Mouse (Mus musculus) forebrain, embryonic 16.5 days (tissue): ENCODE data around the gene Usp6nl. TPM values are rescaled to one million over a fixed set of nuclear protein-coding genes. Genes with fewer than 3 reads are reported as not detected.

Experiments
- ATAC-seq: fragments of 200-750 bp; cut with Nextera tagmentation; 2 replicates; pipeline ENCODE4 v1.8.0; 2017; ENCODE audit warnings: mild to moderate bottlenecking, moderate library complexity
- H3K27ac ChIP-seq: fragments of 300-500 bp; sonication (generic); 2 replicates; pipeline ENCODE4 v1.5.1; 2014; ENCODE audit warnings: low read length, control low read depth
- H3K27me3 ChIP-seq: fragments of 300-500 bp; sonication (generic); replicated peaks from 2 replicates; pipeline ENCODE4 v1.6.1; 2014; ENCODE audit warnings: low read length; ENCODE audit not compliant: control insufficient read depth, insufficient read depth
- H3K36me3 ChIP-seq: fragments of 300-500 bp; sonication (generic); 2 replicates; pipeline ENCODE4 v1.6.1; 2014; ENCODE audit not compliant: control insufficient read depth, insufficient read depth
- H3K4me1 ChIP-seq: fragments of 300-500 bp; sonication (generic); replicated peaks from 2 replicates; pipeline ENCODE4 v1.6.1; 2014; ENCODE audit warnings: low read length; ENCODE audit not compliant: control insufficient read depth, insufficient read depth
- H3K4me2 ChIP-seq: fragments of 300-500 bp; sonication (generic); 2 replicates; pipeline ENCODE4 v1.6.1; 2014; ENCODE audit warnings: mild to moderate bottlenecking, low read length, control low read depth
- H3K4me3 ChIP-seq: fragments of 300-500 bp; sonication (generic); replicated peaks from 2 replicates; pipeline ENCODE4 v1.5.1; 2014; ENCODE audit warnings: mild to moderate bottlenecking, low read length, control low read depth
- H3K9ac ChIP-seq: fragments of 300-500 bp; sonication (generic); replicated peaks from 2 replicates; pipeline ENCODE4 v1.6.1; 2014; ENCODE audit warnings: low read depth, low read length, control low read depth
- H3K9me3 ChIP-seq: fragments of 300-500 bp; sonication (generic); 2 replicates; pipeline ENCODE4 v1.6.1; 2016; ENCODE audit warnings: low read length; ENCODE audit not compliant: control insufficient read depth
- WGBS: fragments of 180-500 bp; shearing (Covaris S2); extraction: QIAGEN DNeasy Blood & Tissue Kit; methylation state at CpG from one replicate; pipeline ENCODE4 v1.1.7; 2014; 5-methylcytosine and 5-hydroxymethylcytosine counted together
- polyA plus RNA-seq: library from polyadenylated mRNA; unstranded; fragments of >200 nt; fragmentation: Nextera tagmentation; extraction: Ambion mirVana; gene quantifications from 2 replicates; pipeline ENCODE4 v1.2.1, GENCODE M21; 2015

Gene Usp6nl
- polyA plus RNA-seq, 1 experiment from 2014 or later, result 7.8 TPM

DNA sequence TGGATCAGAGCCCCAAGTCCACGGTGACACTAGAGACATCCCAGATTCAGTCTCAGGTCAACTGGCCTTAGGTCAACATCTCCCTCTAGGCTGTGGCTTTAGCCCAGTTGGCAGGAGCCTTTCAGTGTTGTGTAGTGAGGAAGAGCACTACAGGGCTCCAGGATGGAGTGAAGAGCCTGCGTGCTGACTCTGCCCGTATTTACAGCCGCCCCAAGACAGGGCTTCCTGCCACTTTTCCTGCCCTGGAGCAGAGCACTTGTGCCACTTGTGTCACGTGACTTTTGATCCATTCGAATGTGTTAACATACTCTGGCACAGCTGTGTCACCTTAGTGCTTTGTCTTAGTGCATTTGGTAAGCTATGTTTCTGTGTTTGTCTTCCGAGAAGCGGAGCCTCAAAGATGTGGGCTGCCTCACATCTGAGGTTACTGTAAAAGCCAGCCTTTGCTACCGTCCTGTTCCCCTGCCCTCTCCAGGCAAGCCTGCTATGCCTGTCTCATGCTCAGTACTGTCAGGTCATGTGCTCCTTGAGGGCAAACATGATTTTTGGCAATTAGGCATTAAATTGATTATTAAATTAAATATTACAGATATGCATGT, 15.7 kb downstream of the Usp6nl start:
- Histone ChIP-seq H3K9me3 (no peaks in the 10 kb centered on the region), H3K4me3 (no peak overlapping the region), H3K4me2 (no peak overlapping the region), H3K36me3 (no peaks in the 10 kb centered on the region), H3K4me1 (no peaks in the 10 kb centered on the region), H3K9ac (no peak overlapping the region), H3K27me3 (no peaks in the 10 kb centered on the region), H3K27ac (no peak overlapping the region)
- 90% methylated on average over 9 of the region's 9 CpGs for WGBS
- ATAC-seq, result no peak

GRCm38 (mm10) chr2:6340439-6340838, 18.0 kb downstream of the Usp6nl start:
- Histone ChIP-seq H3K36me3 (no peaks in the 10 kb centered on the region), H3K9ac (no peak overlapping the region), H3K27ac (no peak overlapping the region), H3K4me1 (no peaks in the 10 kb centered on the region), H3K27me3 (no peaks in the 10 kb centered on the region), H3K4me2 (no peak overlapping the region), H3K9me3 (no peaks in the 10 kb centered on the region), H3K4me3 (no peak overlapping the region)
- ATAC-seq, result no peak
- 95% methylated on average over 2 of the region's 2 CpGs for WGBS

DNA sequence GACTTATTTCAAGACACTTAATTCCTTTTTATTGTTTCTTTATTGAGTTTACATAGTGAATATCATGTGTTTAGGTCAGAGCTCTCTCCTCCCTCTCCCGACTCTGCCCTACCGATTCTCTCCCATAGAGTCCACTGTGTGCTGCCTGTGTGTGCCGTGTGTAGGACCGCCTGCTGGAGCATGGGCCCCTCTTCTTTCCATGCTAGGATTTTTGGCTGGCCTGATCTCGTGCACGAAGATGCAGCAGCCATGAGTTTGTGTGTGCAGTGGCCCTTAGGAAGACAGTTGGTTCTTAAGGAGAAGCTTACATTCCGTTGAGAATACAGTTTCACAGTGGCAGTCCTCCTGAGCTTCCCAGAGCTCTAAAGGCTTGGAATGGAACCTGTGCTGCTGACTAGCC, 19.0 kb downstream of the Usp6nl start:
- Histone ChIP-seq H3K36me3 (no peaks in the 10 kb centered on the region), H3K4me2 (no peak overlapping the region), H3K27ac (no peak overlapping the region), H3K4me1 (no peaks in the 10 kb centered on the region), H3K9me3 (no peaks in the 10 kb centered on the region), H3K27me3 (no peaks in the 10 kb centered on the region), H3K9ac (no peak overlapping the region), H3K4me3 (no peak overlapping the region)
- ATAC-seq, result no peak
- 78% methylated on average over 7 of the region's 7 CpGs for WGBS

DNA sequence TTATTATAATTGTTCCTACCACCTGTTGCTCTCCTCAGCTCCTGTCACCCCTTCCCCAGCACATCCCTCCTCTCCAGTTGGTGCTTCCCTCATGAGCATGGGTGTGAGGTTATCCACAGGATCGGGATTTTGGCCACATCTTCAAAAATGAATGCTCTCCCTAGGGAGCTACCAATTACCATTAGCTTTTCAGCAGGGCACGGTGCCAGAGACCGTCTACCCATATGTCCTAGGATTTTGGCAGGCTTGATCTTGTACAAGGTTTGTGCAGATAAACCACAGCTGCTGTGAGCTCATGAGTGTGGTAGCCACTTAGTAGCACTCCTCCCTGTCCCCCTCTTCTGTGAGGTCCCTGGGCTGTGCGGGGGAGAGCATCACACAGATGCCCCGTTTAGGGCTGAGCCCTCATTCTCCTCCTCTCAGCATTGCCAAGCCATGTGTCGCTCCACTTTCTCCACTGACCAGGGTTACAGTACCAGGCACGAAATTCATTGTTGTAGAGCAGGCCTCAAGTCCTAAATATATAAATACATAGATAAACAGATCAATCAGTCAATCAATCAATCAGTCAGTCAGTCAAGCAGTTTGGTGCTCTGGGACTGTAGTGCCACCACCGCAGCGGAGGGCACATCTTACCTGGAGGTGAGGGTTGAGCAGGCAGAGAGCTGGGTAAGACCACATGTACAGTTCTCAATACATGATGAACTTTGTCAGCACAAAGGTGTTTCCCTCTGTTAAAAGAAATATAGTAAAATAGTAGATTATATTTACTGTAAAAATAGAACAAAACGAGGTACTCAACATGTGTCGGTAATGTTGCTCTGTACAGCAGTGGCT, 27.0 kb downstream of the Usp6nl start:
- peak; percentile 89 for ATAC-seq
- Histone ChIP-seq H3K27me3 (no peaks in the 10 kb centered on the region), H3K4me1 (peaks cover 11% of the 10 kb centered on the region), H3K27ac (no peak overlapping the region), H3K9ac (no peak overlapping the region), H3K36me3 (no peaks in the 10 kb centered on the region), H3K4me2 (no peak overlapping the region), H3K9me3 (no peaks in the 10 kb centered on the region), H3K4me3 (no peak overlapping the region)
- 56% methylated on average over 11 of the region's 11 CpGs for WGBS

GRCm38 (mm10) chr2:6350164-6350563, 27.7 kb downstream of the Usp6nl start:
- Histone ChIP-seq H3K4me1 (peaks cover 11% of the 10 kb centered on the region), H3K4me3 (no peak overlapping the region), H3K27ac (no peak overlapping the region), H3K9ac (no peak overlapping the region), H3K4me2 (no peak overlapping the region), H3K36me3 (no peaks in the 10 kb centered on the region), H3K27me3 (no peaks in the 10 kb centered on the region), H3K9me3 (no peaks in the 10 kb centered on the region)
- ATAC-seq, result no peak
- 77% methylated on average over 9 of the region's 9 CpGs for WGBS

DNA sequence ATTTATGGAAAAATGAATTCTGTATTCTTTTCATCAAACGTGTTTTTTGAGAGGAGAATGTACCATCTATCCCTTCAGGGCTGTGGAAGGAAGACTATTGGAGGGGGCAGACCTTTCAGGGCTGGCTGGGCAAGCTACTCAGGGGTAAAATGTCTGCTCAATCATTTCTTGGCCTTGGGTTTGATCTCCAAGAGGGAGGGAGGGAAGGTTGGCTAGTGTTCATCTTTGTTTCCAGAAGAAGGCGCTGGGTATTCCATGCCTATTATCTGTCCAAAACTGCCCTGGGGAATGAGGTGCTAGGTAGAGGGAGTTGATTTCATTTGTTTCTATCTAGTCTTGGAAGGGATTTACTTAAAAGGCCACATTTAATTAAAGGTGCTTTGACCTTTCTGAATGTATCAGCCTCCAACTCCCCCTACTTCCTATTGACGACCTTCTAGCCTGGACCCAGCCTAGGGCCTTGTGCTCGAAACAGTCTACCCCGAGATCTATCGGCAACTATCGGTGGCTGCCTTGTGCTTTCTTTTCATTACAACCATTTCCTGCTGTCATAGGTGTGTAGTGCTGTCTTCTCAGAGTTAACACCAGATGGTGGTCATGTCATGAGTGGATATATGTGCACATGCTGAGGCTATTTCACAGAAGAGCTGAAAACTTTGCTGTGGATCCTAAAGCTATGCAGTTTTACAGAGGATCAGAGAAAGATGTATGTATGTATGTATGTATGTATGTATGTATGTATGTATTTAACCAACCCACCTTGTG, 28.6 kb downstream of the Usp6nl start:
- no peak for ATAC-seq

GRCm38 (mm10) chr2:6352541-6352971, 30.1 kb downstream of the Usp6nl start:
- Histone ChIP-seq H3K27me3 (no peaks in the 10 kb centered on the region), H3K36me3 (no peaks in the 10 kb centered on the region), H3K4me2 (no peak overlapping the region), H3K9ac (no peak overlapping the region), H3K9me3 (no peaks in the 10 kb centered on the region), H3K4me1 (peaks cover 11% of the 10 kb centered on the region), H3K4me3 (no peak overlapping the region), H3K27ac (no peak overlapping the region)
- 73% methylated on average over 14 of the region's 14 CpGs for WGBS
- ATAC-seq, result no peak

More for the DNA sequence above, 28.6 kb downstream of the Usp6nl start:
- no peak overlapping the region for H3K27ac ChIP-seq
- H3K9me3 ChIP-seq, result no peaks in the 10 kb centered on the region
- H3K27me3 ChIP-seq, result no peaks in the 10 kb centered on the region
- H3K9ac ChIP-seq, result no peak overlapping the region
- no peak overlapping the region for H3K4me3 ChIP-seq
- H3K36me3 ChIP-seq, result no peaks in the 10 kb centered on the region
- no peak overlapping the region for H3K4me2 ChIP-seq
- H3K4me1 ChIP-seq, result peaks cover 11% of the 10 kb centered on the region
- WGBS, result 87% methylated on average over 7 of the region's 7 CpGs

DNA sequence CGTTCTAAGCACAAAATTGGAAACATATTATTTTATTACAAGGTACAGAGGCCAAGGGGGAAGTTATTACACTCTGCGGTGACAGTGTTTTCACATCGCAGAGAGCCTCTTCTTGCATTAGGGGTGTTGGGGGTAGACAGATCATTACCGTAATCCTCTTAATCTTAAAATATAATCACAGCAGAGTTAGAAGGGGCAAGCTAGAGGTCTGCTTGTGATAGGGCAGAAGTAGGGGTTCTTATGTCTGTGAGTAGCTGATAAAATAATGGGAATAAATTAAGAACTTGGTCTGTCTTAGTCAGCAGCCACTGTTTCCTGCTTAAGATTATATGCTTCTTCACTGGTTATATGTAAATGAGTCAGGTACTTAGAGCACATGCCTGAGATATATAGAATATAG, 30.6 kb downstream of the Usp6nl start:
- H3K4me1 ChIP-seq, result peaks cover 11% of the 10 kb centered on the region
- WGBS, result 84% methylated on average over 4 of the region's 4 CpGs

GRCm38 (mm10) chr2:6357306-6357705, 34.8 kb downstream of the Usp6nl start:
- ATAC-seq, result no peak
- Histone ChIP-seq H3K9me3 (no peaks in the 10 kb centered on the region), H3K4me2 (no peak overlapping the region), H3K27me3 (no peaks in the 10 kb centered on the region), H3K9ac (no peak overlapping the region), H3K4me3 (no peak overlapping the region), H3K27ac (no peak overlapping the region), H3K4me1 (peaks cover 6% of the 10 kb centered on the region; the same call in 1 of the 2 replicates), H3K36me3 (no peaks in the 10 kb centered on the region)
- WGBS, result 99% methylated on average over 7 of the region's 7 CpGs

More for the DNA sequence above, 30.6 kb downstream of the Usp6nl start:
- Histone ChIP-seq H3K27me3 (no peaks in the 10 kb centered on the region), H3K27ac (no peak overlapping the region), H3K4me3 (no peak overlapping the region), H3K36me3 (no peaks in the 10 kb centered on the region), H3K9me3 (no peaks in the 10 kb centered on the region), H3K4me2 (no peak overlapping the region), H3K9ac (no peak overlapping the region)
- ATAC-seq, result no peak
